Mouse (Mus musculus): ENCODE data around the gene Gng2. TPM values are rescaled to one million over a fixed set of nuclear protein-coding genes. Genes with fewer than 3 reads are reported as not detected.

Gng2 gene
- 10 to 100 TPM; 61.7 to 67.9 TPM for polyA plus RNA-seq (2017; shearing (Covaris generic))

DNA sequence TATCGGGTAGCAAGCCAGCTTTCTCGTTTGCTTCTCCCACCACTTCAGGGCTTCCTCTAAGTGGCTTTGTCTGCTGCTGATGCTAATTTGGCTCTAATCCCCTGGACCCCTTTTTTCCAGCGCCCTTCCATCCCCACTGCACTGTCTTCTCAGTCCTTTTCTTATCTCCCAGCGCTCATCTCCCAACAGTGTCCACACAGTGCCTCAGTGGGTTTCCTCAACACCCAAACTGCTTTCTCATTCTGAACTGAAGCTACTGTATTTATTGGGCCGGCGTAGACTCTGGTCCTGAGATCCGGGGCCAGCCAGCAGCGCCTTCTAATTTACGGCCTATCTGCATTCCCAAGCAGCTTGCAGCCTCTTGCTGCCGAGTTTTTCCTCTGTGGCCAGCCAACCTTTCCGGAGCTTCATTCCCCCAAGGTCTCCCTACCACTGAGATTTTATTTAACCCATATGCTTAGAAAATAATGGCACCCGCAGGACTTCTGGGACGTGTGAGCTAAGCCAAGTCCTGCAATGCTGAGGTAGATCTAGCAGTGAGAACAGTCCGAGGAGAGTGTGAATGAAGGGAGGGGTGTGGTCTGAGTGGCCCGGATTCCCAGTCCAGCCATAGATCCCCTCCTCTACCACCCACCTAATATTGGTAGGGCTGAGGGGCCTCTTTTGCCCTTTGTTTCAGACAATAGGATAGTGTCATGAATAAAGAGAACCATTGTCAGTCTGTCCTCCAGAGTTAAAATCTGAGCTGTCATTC, at the start of gene Gng2:
Gene Gng2, minus strand, starts transcription at position 357 of the 754 bp plus-strand sequence.

DNA sequence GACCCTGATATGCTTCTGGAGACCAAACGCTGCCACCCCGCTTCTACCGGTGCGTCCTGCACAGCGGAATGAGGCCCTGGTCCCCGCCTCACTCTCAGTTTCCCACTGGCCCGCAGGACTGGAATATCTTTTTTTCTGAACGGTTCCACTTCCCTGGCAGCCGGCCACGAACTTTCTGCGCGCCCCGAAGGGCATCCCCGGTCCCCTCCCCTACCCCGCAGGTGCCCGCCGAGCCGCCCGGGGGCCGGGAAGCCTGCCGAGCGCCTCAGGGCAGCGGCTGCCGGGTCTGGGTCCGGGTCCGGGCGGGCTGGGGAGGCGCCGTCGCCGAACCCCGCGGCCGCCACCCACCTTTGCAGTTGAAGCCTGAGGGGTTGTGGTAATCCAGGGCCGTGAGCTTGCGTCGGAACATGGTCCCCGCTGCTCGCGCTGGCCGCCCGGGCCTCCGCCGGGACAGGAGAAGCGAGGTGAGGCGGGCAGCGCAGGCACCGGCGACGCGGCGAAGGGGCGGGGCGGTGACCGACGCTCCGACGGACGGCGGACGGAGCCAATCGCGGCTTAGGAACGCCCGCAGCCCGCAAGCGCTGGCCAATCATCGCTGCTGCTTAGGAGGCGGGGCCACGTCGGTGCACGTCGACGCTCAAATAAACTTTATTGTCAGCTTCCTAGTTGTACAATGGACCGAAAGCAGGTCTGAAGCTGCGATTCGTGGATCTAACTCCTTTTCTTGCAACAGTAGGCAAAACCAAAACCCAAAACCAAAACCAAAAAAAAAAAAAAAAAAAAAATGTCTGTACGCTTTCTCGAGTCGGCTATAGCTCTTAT, 153.9 kb downstream of the Gng2 start, which contains the start of gene Rtraf:
Gene Rtraf, minus strand, starts transcription at position 504 of the 822 bp plus-strand sequence.

Other genes starting within 250 kb of the Gng2 start
- gene Nid2, start 226.4 kb downstream of the Gng2 start, polyA plus RNA-seq (2017; shearing (Covaris generic)) = 1 to 10 TPM; 2.6 to 6.7 TPM
- 100 to 1,000 TPM; 116 to 124 TPM for gene Rtraf, start 153.8 kb downstream of the Gng2 start, polyA plus RNA-seq (2017; shearing (Covaris generic))
- gene Saysd1, start 160.9 kb upstream of the Gng2 start, polyA plus RNA-seq (2017; shearing (Covaris generic)) = 10 to 100 TPM; 23.4 to 37.9 TPM
- 10 to 100 TPM in 1 of 2 experiments, 1 to 10 TPM in 1; 3.2 to 26.2 TPM for gene Kcnk5, start 204.2 kb upstream of the Gng2 start, polyA plus RNA-seq (2017; shearing (Covaris generic))